ENCODE assay signal across 8 mouse cellular contexts in the genomic region with DNA sequence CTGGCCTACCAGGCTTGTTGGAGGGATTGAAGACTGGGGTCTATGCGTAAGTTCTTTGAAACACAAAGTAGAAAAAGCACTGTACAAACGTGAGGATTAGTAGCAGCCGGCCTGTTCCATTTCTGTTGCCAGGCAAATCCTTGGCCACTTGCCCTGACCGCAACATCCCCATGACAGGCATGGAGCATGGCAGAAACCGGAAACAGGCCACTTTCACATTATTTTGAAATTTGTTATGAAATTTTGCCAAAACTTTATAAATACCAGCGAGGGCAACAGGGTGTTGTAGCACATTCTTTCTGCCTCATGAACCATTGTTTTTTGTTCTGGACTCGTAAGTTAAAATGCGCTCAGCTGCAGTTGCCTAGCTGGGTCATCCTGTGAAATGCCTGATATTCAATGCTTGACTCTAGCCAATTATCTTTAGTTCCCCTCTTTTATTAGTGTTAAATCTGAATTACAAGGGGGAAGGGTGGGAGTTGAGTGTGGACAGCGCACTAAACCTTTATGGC.
DNase-seq lines count a peak whose midpoint lies in the region; ATAC-seq and TF ChIP-seq lines count a peak whose summit lies in the region.

No protein-coding gene starts in this region.

- DNase-seq in neural tube, embryonic 11.5 days (ENCODE audit: low spot score): peak; percentile 27
- no peak for DNase-seq in neural tube, embryonic 10.5 days (ENCODE audit: extremely low spot score, low spot score)
- DNase-seq in cerebellum, adult 9-11 months: peak; percentile 9
- DNase-seq in heart, adult 2 months: peak; percentile 54 to 63
- DNase-seq in kidney, adult 8-10 months: peak; percentile 75 to 78
- DNase-seq in lung, adult 2 months: peak; percentile 22
- DNase-seq in thymus, postnatal 0 days (ENCODE audit: low spot score): no peak

- no peak for TF ChIP-seq CTCF in heart, adult 2 months (IDR thresholded peaks at IDR 0.05)
- TF ChIP-seq CTCF in lung, adult 2 months (IDR thresholded peaks at IDR 0.05; ENCODE audit: insufficient read depth, low read length): no peak

- no peak for TF ChIP-seq POLR2A in heart, adult 2 months (IDR thresholded peaks at IDR 0.05; ENCODE audit: insufficient read depth, low read depth, low read length)
- no peak for TF ChIP-seq POLR2A in lung, adult 2 months (IDR thresholded peaks at IDR 0.05; ENCODE audit: borderline replicate concordance, extremely low read depth, low read depth, low read length)

- H3K4me3 ChIP-seq in neural tube, embryonic 11.5 days (ENCODE audit: low read depth, low read length): no peak overlapping the region
- H3K4me3 ChIP-seq in heart, adult 2 months: peak overlapping the region; percentile 16; the same call in 1 of the 2 replicates
- no peak overlapping the region for H3K4me3 ChIP-seq in lung, adult 2 months (replicated peaks; ENCODE audit: extremely low read depth, low read depth, low read length)
- no peak overlapping the region for H3K4me3 ChIP-seq in stomach, embryonic 14.5 days (ENCODE audit: low read depth, low read length)

- 47% methylated on average over 9 of the region's 9 CpGs for WGBS in neural tube, embryonic 11.5 days
- 60% methylated on average over 9 of the region's 9 CpGs for WGBS in heart, adult 2 months
- WGBS in lung, adult 2 months: 67% methylated on average over 9 of the region's 9 CpGs
- WGBS in stomach, embryonic 14.5 days: 41% methylated on average over 9 of the region's 9 CpGs

- H3K9ac ChIP-seq in neural tube, embryonic 11.5 days (ENCODE audit: low read length): no peak overlapping the region
- H3K9ac ChIP-seq in heart, adult 2 months (ENCODE audit: low read depth, low read length): no peak overlapping the region
- no peak overlapping the region for H3K9ac ChIP-seq in stomach, embryonic 14.5 days (replicated peaks; ENCODE audit: low read depth, low read length)

- intact Hi-C loops in heart, adult 2 months (cut with DNase I): no loop called here

- TF ChIP-seq EP300 in heart, adult 2 months (IDR thresholded peaks at IDR 0.05; ENCODE audit: insufficient read depth, low read depth, low read length): no peak

- no peaks in the 10 kb centered on the region for H3K36me3 ChIP-seq in neural tube, embryonic 11.5 days (ENCODE audit: control insufficient read depth, insufficient read depth, low read length)
- H3K36me3 ChIP-seq in heart, adult 2 months (ENCODE audit: control insufficient read depth, insufficient read depth, low read length): no peaks in the 10 kb centered on the region
- H3K36me3 ChIP-seq in stomach, embryonic 14.5 days (ENCODE audit: control insufficient read depth, insufficient read depth, low read length): no peaks in the 10 kb centered on the region

- no peaks in the 10 kb centered on the region for H3K79me2 ChIP-seq in heart, adult 2 months (replicated peaks; ENCODE audit: control insufficient read depth, insufficient read depth, low read length)

- peak overlapping the region; percentile 34 for H3K4me2 ChIP-seq in neural tube, embryonic 11.5 days (ENCODE audit: low read depth)
- H3K4me2 ChIP-seq in stomach, embryonic 14.5 days (replicated peaks; ENCODE audit: low read depth, low read length): peak overlapping the region; percentile 20; the same call in 1 of the 2 replicates

- no peaks in the 10 kb centered on the region for H3K9me3 ChIP-seq in neural tube, embryonic 11.5 days (ENCODE audit: control insufficient read depth, low read length)
- H3K9me3 ChIP-seq in stomach, embryonic 14.5 days (ENCODE audit: control insufficient read depth, low read depth, low read length): no peaks in the 10 kb centered on the region

- H3K27ac ChIP-seq in neural tube, embryonic 11.5 days (ENCODE audit: low read depth, low read length): no peak overlapping the region
- H3K27ac ChIP-seq in heart, adult 2 months: peak overlapping the region; percentile 73
- peak overlapping the region; percentile 61; the same call in 1 of the 2 replicates for H3K27ac ChIP-seq in stomach, embryonic 14.5 days (ENCODE audit: low read length)

- peak; percentile 16 for ATAC-seq in neural tube, embryonic 11.5 days (ENCODE audit: insufficient read depth, low FRiP score, low TSS enrichment)
- no peak for ATAC-seq in stomach, embryonic 14.5 days (ENCODE audit: insufficient number of reproducible peaks, insufficient read depth, low FRiP score, low read depth)

- no peaks in the 10 kb centered on the region for H3K27me3 ChIP-seq in neural tube, embryonic 11.5 days (ENCODE audit: control insufficient read depth, insufficient read depth, low read length)
- H3K27me3 ChIP-seq in heart, adult 2 months (ENCODE audit: control insufficient read depth, insufficient read depth, low read length): no peaks in the 10 kb centered on the region
- H3K27me3 ChIP-seq in stomach, embryonic 14.5 days (ENCODE audit: control insufficient read depth, insufficient read depth, low read length): no peaks in the 10 kb centered on the region

- H3K4me1 ChIP-seq in neural tube, embryonic 11.5 days (ENCODE audit: control insufficient read depth, insufficient read depth, low read length): peaks cover 3% of the 10 kb centered on the region; the same call in 1 of the 2 replicates
- no peaks in the 10 kb centered on the region; the same call in 1 of the 2 replicates for H3K4me1 ChIP-seq in heart, adult 2 months (ENCODE audit: control insufficient read depth, insufficient read depth, low read length)
- H3K4me1 ChIP-seq in lung, adult 2 months (ENCODE audit: control insufficient read depth, insufficient read depth, low read length): no peaks in the 10 kb centered on the region
- H3K4me1 ChIP-seq in stomach, embryonic 14.5 days (ENCODE audit: control insufficient read depth, insufficient read depth, low read length): 0 out of 2 replicates have a peak, but pooled peaks cover 5% of the 10 kb centered on the region

Comparison
In these comparisons a context has a peak if more than half of its experiments do, and no peak if none do; other contexts are left out.
1. DNase-seq: peak in neural tube, embryonic 11.5 days (single experiment), cerebellum, adult 9-11 months (single experiment), heart, adult 2 months (2 of 2), kidney, adult 8-10 months (2 of 2) and lung, adult 2 months (single experiment); none in neural tube, embryonic 10.5 days (single experiment) and thymus, postnatal 0 days (single experiment).